Mouse (Mus musculus) lung, adult 2 months (tissue): ENCODE measurements around the gene Pitpnc1. TPM values are rescaled to one million over a fixed set of nuclear protein-coding genes. Genes with fewer than 3 reads are reported as not detected.

Source experiments
- DNase-seq: peaks from one replicate; pipeline ENCODE4 v3.0.0; 2022
- H3K4me1 ChIP-seq: fragments of 200-500 bp; 2 replicates; pipeline ENCODE4 v1.6.1; 2011; ENCODE audit warnings: low read length; ENCODE audit not compliant: control insufficient read depth, insufficient read depth
- H3K4me3 ChIP-seq: fragments of 200-500 bp; replicated peaks from 2 replicates; pipeline ENCODE3; 2011; ENCODE audit warnings: low read depth, mild to moderate bottlenecking, control low read depth, low read length; ENCODE audit errors: extremely low read depth
- CTCF ChIP-seq: fragments of 200-500 bp; IDR thresholded peaks from 2 replicates; pipeline ENCODE4 v1.5.1; 2011; ENCODE audit warnings: mild to moderate bottlenecking, low read length, control low read depth; ENCODE audit not compliant: insufficient read depth
- POLR2A ChIP-seq: fragments of 200-500 bp; IDR thresholded peaks from 2 replicates; pipeline ENCODE4 v1.6.1; 2011; ENCODE audit warnings: low read depth, mild to moderate bottlenecking, control low read depth, low read length, borderline replicate concordance; ENCODE audit errors: extremely low read depth
- WGBS: fragments of 180-500 bp; shearing (Covaris S2); methylation state at CpG from one replicate; pipeline ENCODE4 v1.1.7; 2018; 5-methylcytosine and 5-hydroxymethylcytosine counted together
- polyA plus RNA-seq: library from polyadenylated mRNA; depleted of rRNA; stranded (reverse); fragments of >200 nt; gene quantifications from 2 replicates; pipeline ENCODE4 v1.2.3, GENCODE M21; 2012

Pitpnc1 gene
- polyA plus RNA-seq, 1 experiment = 39.0 TPM

- Histone ChIP-seq H3K4me1 (peaks cover 11% of the 10 kb centered on the region), H3K4me3 (no peak overlapping the region)
- 62% methylated on average over 15 of the region's 15 CpGs for WGBS
- DNase-seq = no peak
- TF ChIP-seq CTCF (no peak), POLR2A (no peak)
Measured at GRCm38 (mm10) chr11:107315475-107315874, 155.0 kb downstream of the Pitpnc1 start.

GRCm38 (mm10) chr11:107310338-107311121 lies 160.0 kb downstream of the Pitpnc1 start:
- no peaks in the 10 kb centered on the region; the same call in 1 of the 2 replicates for H3K4me1 ChIP-seq
- no peak for TF ChIP-seq CTCF
- TF ChIP-seq POLR2A = no peak
- DNase-seq = no peak
- WGBS = 56% methylated on average over 20 of the region's 20 CpGs
- H3K4me3 ChIP-seq = no peak overlapping the region

GRCm38 (mm10) chr11:107306170-107306569 lies 164.3 kb downstream of the Pitpnc1 start:
- DNase-seq = no peak
- Histone ChIP-seq H3K4me1 (no peaks in the 10 kb centered on the region; the same call in 1 of the 2 replicates), H3K4me3 (no peak overlapping the region)
- 75% methylated on average over 11 of the region's 11 CpGs for WGBS
- TF ChIP-seq POLR2A (no peak), CTCF (no peak)

- no peak overlapping the region for H3K4me3 ChIP-seq
- DNase-seq = no peak
- TF ChIP-seq CTCF = no peak
- TF ChIP-seq POLR2A = no peak
- 83% methylated on average over 4 of the region's 4 CpGs for WGBS
- no peaks in the 10 kb centered on the region for H3K4me1 ChIP-seq
Measured at GRCm38 (mm10) chr11:107302141-107302540, 168.4 kb downstream of the Pitpnc1 start.

GRCm38 (mm10) chr11:107300235-107300634 lies 170.3 kb downstream of the Pitpnc1 start:
- TF ChIP-seq CTCF = no peak
- no peak for TF ChIP-seq POLR2A
- no peaks in the 10 kb centered on the region for H3K4me1 ChIP-seq
- H3K4me3 ChIP-seq = no peak overlapping the region
- no peak for DNase-seq

GRCm38 (mm10) chr11:107299511-107300120 lies 170.9 kb downstream of the Pitpnc1 start:
- H3K4me1 ChIP-seq = no peaks in the 10 kb centered on the region
- TF ChIP-seq CTCF (no peak), POLR2A (no peak)
- no peak overlapping the region for H3K4me3 ChIP-seq
- DNase-seq = no peak
- 82% methylated on average over 9 of the region's 9 CpGs for WGBS

- TF ChIP-seq POLR2A (no peak), CTCF (no peak)
- 84% methylated on average over 4 of the region's 4 CpGs for WGBS
- no peak overlapping the region for H3K4me3 ChIP-seq
- DNase-seq = no peak
- H3K4me1 ChIP-seq = no peaks in the 10 kb centered on the region
Measured at GRCm38 (mm10) chr11:107296176-107296575, 174.3 kb downstream of the Pitpnc1 start.

- Histone ChIP-seq H3K4me1 (no peaks in the 10 kb centered on the region), H3K4me3 (no peak overlapping the region)
- 84% methylated on average over 13 of the region's 13 CpGs for WGBS
- no peak for DNase-seq
- no peak for TF ChIP-seq CTCF
- no peak for TF ChIP-seq POLR2A
Measured at GRCm38 (mm10) chr11:107292036-107292435, 178.5 kb downstream of the Pitpnc1 start.

GRCm38 (mm10) chr11:107288186-107288563 lies 182.3 kb downstream of the Pitpnc1 start:
- no peaks in the 10 kb centered on the region for H3K4me1 ChIP-seq
- no peak for DNase-seq
- 97% methylated on average over 2 of the region's 2 CpGs for WGBS
- H3K4me3 ChIP-seq = no peak overlapping the region
- no peak for TF ChIP-seq POLR2A
- TF ChIP-seq CTCF = no peak
